Mouse (Mus musculus) midbrain, embryonic 11.5 days (tissue): ENCODE data around the gene Rbck1. TPM values are rescaled to one million over a fixed set of nuclear protein-coding genes. Genes with fewer than 3 reads are reported as not detected.
"Not testable (repeated sequence)": the region's sequence is repeated elsewhere in the genome, so short reads cannot be mapped to it uniquely, and the experiment has no call there.

Experiments
- ATAC-seq: fragments of 200-750 bp; cut with Nextera tagmentation; 2 replicates; pipeline ENCODE4 v1.8.0; 2017; ENCODE audit warnings: moderate TSS enrichment, moderate library complexity; ENCODE audit not compliant: low FRiP score
- DNase-seq: peaks from one replicate; pipeline ENCODE4 v3.0.0; 2015; ENCODE audit warnings: low spot score; ENCODE audit errors: missing footprints
- H3K27ac ChIP-seq: fragments of 300-500 bp; sonication (generic); 2 replicates; pipeline ENCODE4 v1.5.1; 2014; ENCODE audit warnings: low read depth, low read length
- H3K27me3 ChIP-seq: fragments of 300-500 bp; sonication (generic); 2 replicates; pipeline ENCODE4 v1.6.1; 2014; ENCODE audit warnings: mild to moderate bottlenecking, low read length, moderate library complexity, mixed read lengths; ENCODE audit not compliant: control insufficient read depth, insufficient read depth
- H3K36me3 ChIP-seq: fragments of 300-500 bp; sonication (generic); 2 replicates; pipeline ENCODE4 v1.6.1; 2014; ENCODE audit warnings: mild to moderate bottlenecking, low read length, moderate library complexity, mixed read lengths; ENCODE audit not compliant: control insufficient read depth, insufficient read depth
- H3K4me1 ChIP-seq: fragments of 300-500 bp; sonication (generic); 2 replicates; pipeline ENCODE4 v1.6.1; 2014; ENCODE audit warnings: low read length; ENCODE audit not compliant: control insufficient read depth, insufficient read depth
- H3K4me2 ChIP-seq: fragments of 300-500 bp; sonication (generic); 2 replicates; pipeline ENCODE4 v1.6.1; 2014; ENCODE audit warnings: mild to moderate bottlenecking, moderate library complexity
- H3K4me3 ChIP-seq: fragments of 300-500 bp; sonication (generic); 2 replicates; pipeline ENCODE4 v1.5.1; 2014; ENCODE audit warnings: low read depth, low read length
- H3K9ac ChIP-seq: fragments of 300-500 bp; sonication (generic); 2 replicates; pipeline ENCODE4 v1.6.1; 2014; ENCODE audit warnings: low read length
- H3K9me3 ChIP-seq: fragments of 300-500 bp; sonication (generic); 2 replicates; pipeline ENCODE4 v1.6.1; 2016; ENCODE audit warnings: low read length; ENCODE audit not compliant: control insufficient read depth
- WGBS: fragments of 180-500 bp; shearing (Covaris S2); extraction: QIAGEN DNeasy Blood & Tissue Kit; methylation state at CpG from one replicate; pipeline ENCODE4 v1.1.7; 2014; 5-methylcytosine and 5-hydroxymethylcytosine counted together
- polyA plus RNA-seq: library from polyadenylated mRNA; unstranded; fragments of >200 nt; fragmentation: Nextera tagmentation; extraction: Ambion mirVana; gene quantifications from 2 replicates; pipeline ENCODE4 v1.2.1, GENCODE M21; 2014

The Rbck1 gene
- polyA plus RNA-seq, 1 experiment from 2014 or later = 70.1 TPM

GRCm38 (mm10) chr2:152363245-152364147 lies 31.0 kb upstream of the Rbck1 start:
- Histone ChIP-seq H3K4me1 (no peaks in the 10 kb centered on the region), H3K4me3 (no peak overlapping the region), H3K36me3 (no peaks in the 10 kb centered on the region), H3K4me2 (peak overlapping the region; percentile 24; the same call in 1 of the 2 replicates), H3K9me3 (no peaks in the 10 kb centered on the region), H3K27ac (no peak overlapping the region), H3K9ac (peak overlapping the region; percentile 28; the same call in 1 of the 2 replicates), H3K27me3 (no peaks in the 10 kb centered on the region)
- DNase-seq (peak; percentile 96), ATAC-seq (peak; percentile 83)
- WGBS = 13% methylated on average over 17 of the region's 17 CpGs

- no peaks in the 10 kb centered on the region for H3K27me3 ChIP-seq
These were observed 28.7 kb upstream of the Rbck1 start for GRCm38 (mm10) chr2:152361193-152361592.

GRCm38 (mm10) chr2:152360271-152360775 lies 27.9 kb upstream of the Rbck1 start:
- Histone ChIP-seq H3K4me3 (no peak overlapping the region), H3K9ac (no peak overlapping the region), H3K36me3 (no peaks in the 10 kb centered on the region), H3K9me3 (no peaks in the 10 kb centered on the region), H3K27me3 (no peaks in the 10 kb centered on the region), H3K27ac (no peak overlapping the region), H3K4me1 (no peaks in the 10 kb centered on the region), H3K4me2 (no peak overlapping the region)
- WGBS = 59% methylated on average over 7 of the region's 7 CpGs
- no peak for DNase-seq
- ATAC-seq = no peak

More at GRCm38 (mm10) chr2:152361193-152361592, 28.7 kb upstream of the Rbck1 start:
- WGBS = 87% methylated on average over 8 of the region's 8 CpGs
- Histone ChIP-seq H3K4me1 (no peaks in the 10 kb centered on the region), H3K9ac (no peak overlapping the region), H3K4me3 (no peak overlapping the region), H3K27ac (no peak overlapping the region), H3K36me3 (no peaks in the 10 kb centered on the region), H3K4me2 (no peak overlapping the region), H3K9me3 (no peaks in the 10 kb centered on the region)
- no peak for DNase-seq
- no peak for ATAC-seq

- Histone ChIP-seq H3K4me2 (no peak overlapping the region), H3K9ac (no peak overlapping the region), H3K36me3 (no peaks in the 10 kb centered on the region), H3K27me3 (no peaks in the 10 kb centered on the region), H3K4me3 (no peak overlapping the region), H3K9me3 (no peaks in the 10 kb centered on the region), H3K27ac (no peak overlapping the region), H3K4me1 (no peaks in the 10 kb centered on the region)
- 86% methylated on average over 5 of the region's 5 CpGs for WGBS
- DNase-seq (no peak), ATAC-seq (no peak)
These were observed 27.2 kb upstream of the Rbck1 start for GRCm38 (mm10) chr2:152359616-152360015.

GRCm38 (mm10) chr2:152358977-152359376 lies 26.5 kb upstream of the Rbck1 start:
- H3K27ac ChIP-seq, ATAC-seq, H3K36me3 ChIP-seq, DNase-seq, H3K9ac ChIP-seq, H3K4me2 ChIP-seq, H3K4me1 ChIP-seq, H3K4me3 ChIP-seq, H3K27me3 ChIP-seq, H3K9me3 ChIP-seq: not testable (repeated sequence)
- 73% methylated on average over 5 of the region's 5 CpGs for WGBS

GRCm38 (mm10) chr2:152357254-152357653 lies 24.8 kb upstream of the Rbck1 start:
- no peaks in the 10 kb centered on the region for H3K27me3 ChIP-seq
- no peak overlapping the region for H3K9ac ChIP-seq
- no peaks in the 10 kb centered on the region for H3K9me3 ChIP-seq
- H3K27ac ChIP-seq = no peak overlapping the region
- H3K4me1 ChIP-seq = no peaks in the 10 kb centered on the region
- H3K4me2 ChIP-seq = no peak overlapping the region
- ATAC-seq (no peak), DNase-seq (no peak)
- no peak overlapping the region for H3K4me3 ChIP-seq
- 93% methylated on average over 3 of the region's 3 CpGs for WGBS
- H3K36me3 ChIP-seq = no peaks in the 10 kb centered on the region

GRCm38 (mm10) chr2:152349842-152350540 lies 17.5 kb upstream of the Rbck1 start:
- WGBS = 88% methylated on average over 8 of the region's 8 CpGs
- H3K9me3 ChIP-seq = no peaks in the 10 kb centered on the region
- H3K4me1 ChIP-seq = no peaks in the 10 kb centered on the region

GRCm38 (mm10) chr2:152349205-152349604 lies 16.8 kb upstream of the Rbck1 start:
- peaks cover 4% of the 10 kb centered on the region for H3K4me1 ChIP-seq
- peaks cover 5% of the 10 kb centered on the region; the same call in 1 of the 2 replicates for H3K27me3 ChIP-seq
- 78% methylated on average over 6 of the region's 6 CpGs for WGBS

More at GRCm38 (mm10) chr2:152349842-152350540, 17.5 kb upstream of the Rbck1 start:
- Histone ChIP-seq H3K9ac (no peak overlapping the region), H3K4me3 (no peak overlapping the region), H3K4me2 (no peak overlapping the region), H3K36me3 (no peaks in the 10 kb centered on the region), H3K27me3 (no peaks in the 10 kb centered on the region; the same call in 1 of the 2 replicates), H3K27ac (no peak overlapping the region)
- DNase-seq (no peak), ATAC-seq (no peak)

GRCm38 (mm10) chr2:152347722-152348121 lies 15.3 kb upstream of the Rbck1 start:
- ATAC-seq (no peak), DNase-seq (no peak)
- H3K9ac ChIP-seq = no peak overlapping the region
- peaks cover 5% of the 10 kb centered on the region; the same call in 1 of the 2 replicates for H3K27me3 ChIP-seq
- no peaks in the 10 kb centered on the region for H3K36me3 ChIP-seq
- WGBS = 61% methylated on average over 2 of the region's 2 CpGs
- no peak overlapping the region for H3K4me2 ChIP-seq
- H3K9me3 ChIP-seq = no peaks in the 10 kb centered on the region
- H3K4me3 ChIP-seq = no peak overlapping the region
- no peak overlapping the region for H3K27ac ChIP-seq
- H3K4me1 ChIP-seq = peaks cover 4% of the 10 kb centered on the region

More at GRCm38 (mm10) chr2:152349205-152349604, 16.8 kb upstream of the Rbck1 start:
- H3K4me2 ChIP-seq = no peak overlapping the region
- no peak overlapping the region for H3K27ac ChIP-seq
- DNase-seq (no peak), ATAC-seq (no peak)
- H3K9ac ChIP-seq = no peak overlapping the region
- no peaks in the 10 kb centered on the region for H3K9me3 ChIP-seq
- no peaks in the 10 kb centered on the region for H3K36me3 ChIP-seq
- no peak overlapping the region for H3K4me3 ChIP-seq
